Mouse (Mus musculus): ENCODE results near the gene Olfr111.
"Not testable (repeated sequence)": the region's sequence is repeated elsewhere in the genome, so short reads cannot be mapped to it uniquely, and the experiment has no call there.

DNA sequence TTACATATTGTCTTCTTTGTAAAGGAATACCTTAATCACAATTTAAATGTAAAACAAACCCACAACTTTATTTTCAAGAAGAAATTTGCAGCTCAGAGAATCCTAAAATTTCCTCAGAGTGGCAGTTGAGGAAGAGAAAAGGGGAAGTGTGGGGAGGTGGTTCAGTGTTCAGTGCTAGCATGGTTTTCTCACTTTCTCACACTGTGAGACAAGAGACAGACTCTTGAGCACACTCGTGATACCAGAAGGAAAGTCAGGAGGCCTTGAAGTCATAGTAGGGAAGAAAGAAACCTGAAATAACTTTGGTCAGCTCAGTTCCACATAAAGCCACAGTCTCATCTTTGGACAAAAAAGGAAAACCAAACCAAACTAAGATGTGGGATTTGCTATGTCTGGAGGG lies 17.6 kb downstream of the Olfr111 start:
- not testable (repeated sequence) for TF ChIP-seq UBTF (IDR thresholded peaks at IDR 0.05; ENCODE audit: low read depth, low read length); CTCF (conservative IDR thresholded peaks at IDR 0.05 in 1 of 2, IDR thresholded peaks at IDR 0.05 in 1 of 2; ENCODE audit: low read depth in 2 of 2, low read length in 2 of 2); EP300 (IDR thresholded peaks at IDR 0.05; ENCODE audit: low read length); ZMIZ1 (IDR thresholded peaks at IDR 0.05; ENCODE audit: low read depth, low read length); POLR2A (IDR thresholded peaks at IDR 0.05; ENCODE audit: low read depth, low read length); NELFE (IDR thresholded peaks at IDR 0.05; ENCODE audit: low read depth, low read length); RCOR1 (conservative IDR thresholded peaks at IDR 0.05; ENCODE audit: low read depth, low read length); JUND (conservative IDR thresholded peaks at IDR 0.05; ENCODE audit: low read depth, low read length); JUN (IDR thresholded peaks at IDR 0.05; ENCODE audit: insufficient read depth, low read depth, low read length); KAT2A (IDR thresholded peaks at IDR 0.05; ENCODE audit: insufficient replicate concordance, low read length); ETS1 (conservative IDR thresholded peaks at IDR 0.05; ENCODE audit: low read depth, low read length)

Data from CH12.LX (cell line).